ENCODE assay signal across 8 mouse cellular contexts in the genomic region with DNA sequence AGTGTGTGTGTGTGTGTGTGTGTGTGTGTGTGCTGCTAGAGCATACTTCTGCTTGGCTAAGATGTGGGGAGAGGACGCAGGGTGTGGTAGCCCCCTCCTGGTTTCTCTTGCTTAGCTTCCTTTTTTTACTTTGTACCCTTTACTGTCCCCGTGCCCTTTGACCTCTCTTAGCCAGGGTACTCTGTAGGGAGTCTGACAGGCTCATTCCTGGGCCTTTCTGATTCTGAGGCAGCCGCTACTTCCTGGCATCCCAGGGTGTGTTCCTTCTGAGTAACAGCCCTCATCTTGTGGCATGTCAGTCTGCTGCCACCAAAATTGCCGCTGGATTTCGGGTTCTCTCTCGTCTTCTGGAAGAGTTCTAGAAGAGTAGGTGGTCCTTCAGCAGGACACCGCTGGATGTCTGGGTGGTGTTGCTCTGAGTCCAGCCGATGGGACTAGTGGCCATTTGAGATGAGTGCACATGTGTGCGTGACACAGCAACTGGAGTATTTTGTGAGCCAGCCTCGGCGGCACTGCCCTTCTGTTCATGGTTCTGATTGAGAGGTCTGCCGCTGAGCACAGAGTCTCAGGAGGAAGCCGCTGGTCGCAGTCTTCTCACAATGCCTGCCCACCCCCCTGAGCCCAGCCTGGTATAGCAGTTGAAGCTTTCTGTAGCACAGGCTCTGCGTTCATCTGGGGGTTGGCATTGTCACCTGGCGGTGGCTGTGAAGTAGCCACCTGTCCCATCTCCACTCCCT. TPM values are rescaled to one million over a fixed set of nuclear protein-coding genes. Genes with fewer than 3 reads are reported as not detected.
A peak's percentile ranks its signal among the peaks of the same experiment; 100 is the strongest.
DNase-seq lines count a peak whose midpoint lies in the region; ATAC-seq and TF ChIP-seq lines count a peak whose summit lies in the region.

No protein-coding gene starts in this region.

- peak; percentile 28; the same call in 1 of the 2 replicates for ATAC-seq in lung, embryonic 15.5 days (ENCODE audit: borderline replicate concordance, extremely low read depth, low FRiP score, low TSS enrichment)
- ATAC-seq in hindbrain, embryonic 12.5 days (ENCODE audit: low FRiP score): peak; percentile 59
- ATAC-seq in midbrain, embryonic 11.5 days (ENCODE audit: low FRiP score): peak; percentile 65

- H3K27me3 ChIP-seq in lung, embryonic 15.5 days: no peaks in the 10 kb centered on the region
- H3K27me3 ChIP-seq in hindbrain, embryonic 12.5 days: no peaks in the 10 kb centered on the region
- no peaks in the 10 kb centered on the region for H3K27me3 ChIP-seq in midbrain, embryonic 11.5 days (ENCODE audit: control insufficient read depth, insufficient read depth, low read length)

- H3K9me3 ChIP-seq in lung, embryonic 15.5 days: no peaks in the 10 kb centered on the region
- H3K9me3 ChIP-seq in hindbrain, embryonic 12.5 days (replicated peaks): no peaks in the 10 kb centered on the region
- H3K9me3 ChIP-seq in midbrain, embryonic 11.5 days (ENCODE audit: control insufficient read depth, low read length): no peaks in the 10 kb centered on the region

- peak overlapping the region; percentile 30 for H3K4me2 ChIP-seq in lung, embryonic 15.5 days
- H3K4me2 ChIP-seq in hindbrain, embryonic 12.5 days (replicated peaks): peak overlapping the region; percentile 40
- peak overlapping the region; percentile 36 for H3K4me2 ChIP-seq in midbrain, embryonic 11.5 days

- TF ChIP-seq POLR2A in lung, adult 2 months (IDR thresholded peaks at IDR 0.05; ENCODE audit: borderline replicate concordance, extremely low read depth, low read depth, low read length): no peak

- no peak for TF ChIP-seq CTCF in lung, adult 2 months (IDR thresholded peaks at IDR 0.05; ENCODE audit: insufficient read depth, low read length)

- no peak for DNase-seq in lung, adult 2 months
- peak; percentile 59 for DNase-seq in embryo, embryonic 10 days (ENCODE audit: low spot score)
- DNase-seq in midbrain, embryonic 11.5 days (ENCODE audit: low spot score, missing footprints): peak; percentile 91
- DNase-seq in right cerebral cortex, adult 18-20 months: no peak
- no peak for DNase-seq in cerebellum, adult 11 months
- DNase-seq in cerebellum, adult 9-10 months: no peak

- peaks cover 78% of the 10 kb centered on the region for H3K4me1 ChIP-seq in lung, embryonic 15.5 days
- peaks cover 40% of the 10 kb centered on the region for H3K4me1 ChIP-seq in lung, adult 2 months (ENCODE audit: control insufficient read depth, insufficient read depth, low read length)
- peaks cover 80% of the 10 kb centered on the region for H3K4me1 ChIP-seq in hindbrain, embryonic 12.5 days
- peaks cover 44% of the 10 kb centered on the region for H3K4me1 ChIP-seq in midbrain, embryonic 11.5 days (ENCODE audit: control insufficient read depth, insufficient read depth, low read length)

- H3K36me3 ChIP-seq in lung, embryonic 15.5 days: no peaks in the 10 kb centered on the region
- no peaks in the 10 kb centered on the region for H3K36me3 ChIP-seq in hindbrain, embryonic 12.5 days
- H3K36me3 ChIP-seq in midbrain, embryonic 11.5 days (ENCODE audit: control insufficient read depth, insufficient read depth, low read length): no peaks in the 10 kb centered on the region

- 0 out of 2 replicates have a peak overlapping the region, but pooled peaks have one; percentile 2 for H3K4me3 ChIP-seq in lung, embryonic 15.5 days
- no peak overlapping the region for H3K4me3 ChIP-seq in lung, adult 2 months (replicated peaks; ENCODE audit: extremely low read depth, low read depth, low read length)
- H3K4me3 ChIP-seq in hindbrain, embryonic 12.5 days: peak overlapping the region; percentile 12; the same call in 1 of the 2 replicates
- H3K4me3 ChIP-seq in midbrain, embryonic 11.5 days (ENCODE audit: low read depth, low read length): peak overlapping the region; percentile 13; the same call in 1 of the 2 replicates

- peak overlapping the region; percentile 77 for H3K27ac ChIP-seq in lung, embryonic 15.5 days
- peak overlapping the region; percentile 86 for H3K27ac ChIP-seq in hindbrain, embryonic 12.5 days
- H3K27ac ChIP-seq in midbrain, embryonic 11.5 days (ENCODE audit: low read depth, low read length): peak overlapping the region; percentile 80

- WGBS in lung, embryonic 15.5 days: 10% methylated on average over 16 of the region's 16 CpGs
- WGBS in lung, adult 2 months: 12% methylated on average over 16 of the region's 16 CpGs
- 6% methylated on average over 16 of the region's 16 CpGs for WGBS in hindbrain, embryonic 12.5 days
- 6% methylated on average over 16 of the region's 16 CpGs for WGBS in midbrain, embryonic 11.5 days

- H3K9ac ChIP-seq in lung, embryonic 15.5 days: no peak overlapping the region
- peak overlapping the region; percentile 51 for H3K9ac ChIP-seq in hindbrain, embryonic 12.5 days
- H3K9ac ChIP-seq in midbrain, embryonic 11.5 days (ENCODE audit: low read length): peak overlapping the region; percentile 51

RNA-seq across cellular contexts. Expression of a gene that starts 16.3 kb away (rescaled TPM):
- 49.5 and 51.7 TPM in 2 replicates for polyA plus RNA-seq in lung, embryonic 15.5 days (2015; fragmentation: Nextera tagmentation; extraction: Ambion mirVana)
- 67.9 and 68.5 TPM in 2 replicates for polyA plus RNA-seq in lung, adult 2 months (2012; rRNA removed)
- polyA plus RNA-seq in hindbrain, embryonic 12.5 days (2016; fragmentation: Nextera tagmentation; extraction: Ambion mirVana): 111 and 114 TPM in 2 replicates
- 52.6 and 64.1 TPM in 2 replicates for polyA plus RNA-seq in midbrain, embryonic 11.5 days (2014; fragmentation: Nextera tagmentation; extraction: Ambion mirVana)

Comparison
In these comparisons a context has a peak if more than half of its experiments do, and no peak if none do; other contexts are left out.
1. DNase-seq: peak in embryo, embryonic 10 days (single experiment) and midbrain, embryonic 11.5 days (single experiment); none in lung, adult 2 months (single experiment), right cerebral cortex, adult 18-20 months (single experiment), cerebellum, adult 11 months (single experiment) and cerebellum, adult 9-10 months (single experiment).
2. Peak in every context shown above with its lines, with median percentiles within 50 percentile points of each other: ATAC-seq, H3K27ac ChIP-seq and H3K4me2 ChIP-seq.